Mouse (Mus musculus) hindlimb bud, embryonic 11.5 days (tissue): Measurements from ENCODE around the gene BC025920.
A peak's percentile ranks its signal among the peaks of the same experiment; 100 is the strongest.

ENCODE experiments used
- DNase-seq: peaks from one replicate; pipeline ENCODE4 v3.0.0-alpha.2; 2012; ENCODE audit warnings: low read depth, low spot score; ENCODE audit errors: extremely low spot score

Gene BC025920

DNA sequence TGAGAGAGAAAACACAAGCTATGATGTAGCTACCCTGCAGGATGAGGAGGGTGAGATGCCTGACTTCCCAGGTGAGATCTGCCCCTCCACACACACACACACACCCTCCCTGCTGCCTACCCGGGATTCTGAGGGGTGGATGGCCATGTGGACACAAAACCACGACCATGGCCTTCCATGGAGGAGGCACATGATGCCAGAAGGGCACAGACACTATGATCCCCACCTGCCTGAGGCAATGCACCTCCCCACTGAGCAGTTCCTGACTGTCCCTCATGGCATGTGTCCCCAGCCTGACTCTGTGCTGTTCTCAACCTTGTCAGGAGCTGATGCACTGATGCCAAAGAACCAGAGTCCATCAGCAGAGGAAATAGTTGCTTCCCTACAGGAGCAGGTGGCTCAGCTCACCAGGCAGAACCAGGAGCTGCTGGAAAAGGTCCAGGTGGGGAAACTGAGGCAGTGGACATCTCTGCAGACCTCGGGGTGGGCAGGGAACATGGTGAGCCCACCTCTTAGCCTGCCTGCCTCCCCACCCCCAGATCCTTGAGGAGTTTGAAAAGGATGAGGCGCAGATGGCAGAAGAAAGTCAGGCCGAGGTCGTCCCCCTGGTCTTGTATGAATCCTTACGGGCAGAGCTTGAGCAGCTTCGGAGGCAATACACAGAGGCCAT is 36.0 kb downstream of the BC025920 start:
- no peak for DNase-seq

DNA sequence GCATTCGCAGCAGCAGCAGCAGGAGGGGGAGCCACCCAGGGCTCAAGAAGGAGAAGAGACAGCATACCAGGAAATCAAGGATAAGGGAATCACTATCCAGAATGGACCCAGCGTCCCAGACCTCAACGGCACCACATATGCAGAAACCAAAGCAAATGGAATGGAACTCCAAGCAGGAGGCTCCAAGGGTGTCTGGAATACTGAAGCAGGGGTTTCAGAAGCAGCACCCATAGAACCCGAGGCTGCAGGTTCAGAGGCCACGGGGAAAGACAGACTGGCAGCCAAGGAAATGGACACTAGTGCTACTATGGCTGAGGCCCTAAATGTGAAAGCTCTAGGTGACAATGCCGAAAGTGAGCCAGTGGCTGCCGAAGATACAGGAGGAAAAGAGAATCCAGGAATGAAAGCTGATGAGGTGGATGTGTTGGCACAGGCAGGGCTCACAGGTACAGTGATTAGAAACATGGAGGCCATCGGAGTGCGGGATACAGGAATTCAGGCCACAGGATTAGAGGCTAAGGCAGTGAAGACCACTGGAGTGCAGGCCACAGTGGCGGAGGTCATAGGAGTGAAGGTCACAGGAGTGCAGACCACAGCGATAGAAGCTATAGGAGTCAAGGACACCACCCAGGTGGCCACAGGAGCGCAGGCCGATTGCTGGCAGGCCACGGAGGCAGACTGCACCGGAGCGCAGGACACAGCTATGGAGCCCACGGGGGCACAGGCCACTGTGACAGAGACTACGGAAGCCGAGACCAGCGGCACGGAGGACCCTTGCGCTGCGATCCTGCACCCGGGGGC is 36.8 kb downstream of the BC025920 start:
- DNase-seq: no peak

DNA sequence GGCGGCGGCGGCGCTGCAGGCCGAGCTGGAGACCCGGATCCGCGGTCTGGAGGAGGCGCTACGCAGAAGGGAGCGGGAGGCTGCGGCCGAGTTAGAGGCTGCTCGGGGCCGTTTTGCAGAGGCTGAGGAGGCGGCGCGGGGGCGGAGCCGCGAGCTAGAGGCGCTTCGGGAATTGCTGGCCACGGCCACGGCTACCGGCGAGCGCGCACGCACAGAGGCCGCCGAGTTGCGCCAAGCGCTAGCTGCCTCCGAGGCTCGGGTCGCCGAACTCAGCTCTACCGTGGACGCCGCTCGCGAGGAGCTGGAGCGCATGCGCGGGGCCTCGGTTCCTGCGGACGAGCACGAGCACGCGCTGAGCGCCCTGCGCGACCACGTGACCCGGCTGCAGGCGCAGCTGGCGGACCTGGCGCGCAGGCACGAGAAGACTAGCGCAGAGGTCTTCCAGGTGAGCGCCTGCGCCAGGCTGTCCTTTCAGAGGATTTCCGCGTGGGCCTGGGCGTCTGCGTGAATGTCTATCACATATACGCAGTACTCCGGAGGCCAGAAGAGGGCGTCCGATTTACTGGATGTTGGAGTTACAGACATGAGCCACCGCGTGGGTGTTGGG is 37.5 kb downstream of the BC025920 start:
- DNase-seq: peak; percentile 85

DNA sequence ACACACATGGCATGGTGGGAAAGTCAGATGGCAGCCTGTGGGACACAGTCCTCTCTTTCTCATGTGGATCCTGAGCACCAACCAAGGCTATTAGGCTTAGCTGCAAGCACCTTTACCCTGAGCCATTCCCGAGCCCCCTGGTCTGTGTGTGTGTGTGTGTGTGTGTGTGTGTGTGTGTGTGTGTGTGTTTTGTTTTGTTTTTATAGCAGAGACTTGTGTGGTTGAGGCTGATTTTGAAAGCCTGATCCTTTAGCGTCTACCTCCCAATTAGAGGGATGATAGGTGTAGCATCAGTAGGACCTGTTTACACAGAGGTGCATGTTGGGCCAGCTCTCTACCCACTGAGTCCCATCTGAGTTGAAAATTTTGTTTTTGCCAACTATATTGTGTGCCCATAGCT is 38.1 kb downstream of the BC025920 start:
- DNase-seq: no peak

DNA sequence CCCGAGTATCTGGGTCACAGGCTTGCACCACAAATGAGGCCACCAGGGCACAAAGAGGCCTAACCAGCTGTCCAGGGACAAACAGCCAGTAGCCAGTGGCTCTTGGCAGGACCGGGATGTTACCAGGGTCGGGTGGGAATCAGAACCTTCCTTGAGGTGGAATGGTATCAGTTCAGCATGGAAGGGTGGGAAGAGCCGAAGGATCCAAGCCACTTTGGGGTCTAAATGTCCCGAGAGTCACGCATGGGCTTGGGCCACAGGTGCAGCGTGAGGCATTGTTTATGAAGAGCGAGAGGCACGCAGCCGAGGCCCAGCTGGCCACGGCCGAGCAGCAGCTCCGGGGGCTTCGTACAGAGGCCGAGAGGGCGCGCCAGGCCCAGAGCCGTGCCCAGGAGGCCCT is 38.6 kb downstream of the BC025920 start:
- no peak for DNase-seq

DNA sequence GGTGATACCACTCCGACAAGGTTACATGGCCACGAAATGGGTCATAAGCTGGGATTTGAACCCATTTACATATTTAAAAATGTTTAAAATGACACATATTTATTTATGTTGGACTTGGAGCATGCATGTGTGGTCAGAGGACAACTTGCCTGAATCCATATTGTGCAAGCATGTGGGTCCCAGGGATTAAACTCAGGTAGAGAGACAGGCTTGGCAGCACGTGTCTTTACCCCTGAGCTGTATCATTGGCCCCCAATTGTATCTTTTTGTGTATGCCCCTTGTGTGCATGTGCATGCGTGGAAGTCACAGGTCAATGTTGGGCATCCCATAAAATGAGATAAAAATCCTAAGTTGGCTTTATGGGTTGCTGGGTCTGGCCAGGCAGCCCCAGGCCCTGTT is 39.3 kb downstream of the BC025920 start:
- DNase-seq: no peak

DNA sequence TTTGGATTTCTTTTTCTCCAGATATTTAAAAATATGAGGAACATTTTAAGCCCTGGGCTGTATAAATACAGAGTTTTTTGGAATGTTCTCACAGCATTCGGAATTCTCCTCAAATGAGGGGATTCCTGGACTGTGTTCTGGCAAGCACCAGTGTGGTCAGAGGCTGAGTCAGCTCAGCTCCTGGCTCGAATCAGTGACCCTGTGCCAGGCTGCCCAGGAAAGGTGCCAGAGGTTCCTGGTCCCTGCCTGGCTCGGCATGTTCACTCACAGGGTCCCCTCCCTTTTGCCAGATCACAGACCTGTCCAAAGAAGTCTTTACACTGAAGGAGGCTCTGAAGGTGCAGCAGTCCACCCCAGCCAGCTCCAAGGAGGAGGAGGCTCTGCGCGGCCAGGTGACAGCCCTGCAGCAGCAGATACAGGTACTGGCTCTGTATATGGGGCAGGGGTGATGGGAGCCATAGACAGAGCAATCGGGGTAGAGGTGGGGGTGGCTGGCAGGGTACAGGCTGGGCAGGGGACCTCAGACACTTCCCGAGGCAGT is 40.0 kb downstream of the BC025920 start:
- no peak for DNase-seq

DNA sequence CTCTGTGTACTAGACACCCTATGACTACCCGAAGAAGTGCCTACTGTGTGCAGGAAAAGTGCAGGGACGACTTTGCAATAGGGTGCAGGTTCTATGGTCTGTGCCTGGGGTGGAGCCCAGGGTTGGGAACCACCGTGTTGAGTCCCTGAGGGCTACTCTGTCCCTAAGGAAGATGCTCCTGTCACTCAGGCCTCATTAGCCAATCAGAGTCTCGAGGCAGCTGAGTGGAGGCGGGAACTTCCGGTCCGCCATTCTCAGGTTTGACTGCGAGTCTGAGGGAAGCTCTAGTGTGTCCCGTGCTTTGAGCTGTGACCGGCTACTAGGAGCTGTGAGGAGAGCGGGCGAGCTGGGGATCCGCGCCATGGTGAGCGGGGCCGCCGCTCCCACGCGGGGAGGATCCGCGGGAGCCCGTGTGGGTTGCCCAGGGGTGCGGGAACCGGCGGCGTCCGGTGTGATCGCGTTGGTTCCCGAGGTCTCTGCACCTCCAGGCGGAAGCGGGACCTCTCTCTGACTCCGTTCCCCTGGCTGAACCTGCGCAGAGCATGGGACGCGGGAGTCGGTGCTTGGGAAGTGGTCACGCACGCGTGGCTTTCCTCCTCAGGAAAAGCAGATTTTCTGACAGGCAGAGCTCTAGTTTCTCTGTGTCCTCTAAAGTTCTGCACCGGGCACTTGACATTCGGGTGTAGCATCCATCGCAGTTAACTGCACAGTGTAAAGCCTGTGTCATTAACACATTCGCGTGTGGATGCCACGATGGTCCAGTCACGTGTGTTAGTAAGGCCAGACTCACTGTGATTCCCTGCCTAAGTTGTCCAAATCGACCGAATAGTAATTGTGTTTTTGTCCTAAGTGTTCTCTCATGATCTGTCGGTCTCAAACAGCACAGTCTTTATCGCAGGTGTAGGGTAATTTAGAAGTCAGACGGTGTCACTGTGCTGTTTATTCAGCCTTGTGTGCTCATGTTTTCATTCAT is 43.0 kb downstream of the BC025920 start, which contains the start of gene Gm10778:
Gm10778 (plus strand) TSS at position 257 of the 973 bp plus-strand sequence.
- peak; percentile 80 for DNase-seq

DNA sequence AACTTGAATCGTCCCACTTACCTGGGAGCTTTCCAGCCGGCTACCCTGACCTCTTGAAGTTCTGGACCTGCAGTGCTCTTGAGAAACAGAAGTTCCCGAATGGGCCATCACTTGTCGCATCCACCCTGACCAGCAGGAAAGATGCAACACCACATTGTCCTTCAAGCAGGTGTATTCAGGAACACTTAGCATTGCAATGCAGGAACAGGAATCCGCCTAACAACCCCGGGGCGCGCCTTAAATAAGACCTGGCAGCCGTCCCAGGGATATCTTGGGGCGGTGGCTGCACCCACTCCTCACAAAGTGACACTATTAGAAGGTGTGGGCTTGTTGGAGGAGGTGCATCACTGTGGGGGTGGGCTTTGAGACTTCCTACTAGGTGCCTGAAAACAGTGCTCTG is 49.1 kb downstream of the BC025920 start:
- no peak for DNase-seq

DNA sequence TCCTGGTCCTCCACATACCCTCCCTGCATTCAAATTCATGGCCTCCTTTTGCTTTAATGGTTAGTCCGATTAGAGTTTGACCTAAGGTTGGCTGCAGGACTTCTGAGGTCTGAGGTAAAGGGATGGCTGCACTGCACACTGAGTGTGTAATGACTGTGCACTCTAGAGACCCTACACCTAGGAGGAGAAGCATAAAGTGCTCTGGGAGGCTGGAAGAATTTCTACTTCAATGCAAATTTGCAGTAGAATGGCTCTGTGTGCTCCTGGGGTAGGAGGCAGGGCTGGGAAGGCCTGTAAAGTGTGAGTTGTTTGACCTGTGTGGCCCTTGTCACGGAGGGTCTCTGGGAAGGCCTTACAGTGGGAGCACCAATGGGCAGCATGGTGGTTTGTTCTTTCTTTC is 50.1 kb downstream of the BC025920 start:
- DNase-seq: no peak
